Mouse (Mus musculus) heart, embryonic 12.5 days (tissue): Measurements from ENCODE around the gene Agbl2. TPM values are rescaled to one million over a fixed set of nuclear protein-coding genes. Genes with fewer than 3 reads are reported as not detected.
"Not testable (repeated sequence)": the region's sequence is repeated elsewhere in the genome, so short reads cannot be mapped to it uniquely, and the experiment has no call there.

ENCODE experiments used
- ATAC-seq: fragments of 200-750 bp; cut with Nextera tagmentation; 2 replicates; pipeline ENCODE4 v1.8.0; 2017; ENCODE audit warnings: moderate TSS enrichment, moderate library complexity; ENCODE audit not compliant: insufficient number of reproducible peaks, low FRiP score
- H3K27ac ChIP-seq: fragments of 300-500 bp; sonication (generic); 2 replicates; pipeline ENCODE4 v1.5.1; 2016; ENCODE audit warnings: mild to moderate bottlenecking, moderate library complexity; ENCODE audit not compliant: poor library complexity, severe bottlenecking
- H3K27me3 ChIP-seq: fragments of 300-500 bp; sonication (generic); replicated peaks from 2 replicates; pipeline ENCODE4 v1.6.1; 2016; ENCODE audit warnings: mild to moderate bottlenecking, moderate library complexity
- H3K36me3 ChIP-seq: fragments of 300-500 bp; sonication (generic); 2 replicates; pipeline ENCODE4 v1.6.1; 2016; ENCODE audit warnings: mild to moderate bottlenecking, moderate library complexity
- H3K4me1 ChIP-seq: fragments of 300-500 bp; sonication (generic); replicated peaks from 2 replicates; pipeline ENCODE4 v1.6.1; 2016; ENCODE audit warnings: mild to moderate bottlenecking
- H3K4me2 ChIP-seq: fragments of 300-500 bp; sonication (generic); 2 replicates; pipeline ENCODE4 v1.6.1; 2016; ENCODE audit warnings: mild to moderate bottlenecking, moderate library complexity
- H3K4me3 ChIP-seq: fragments of 300-500 bp; sonication (generic); 2 replicates; pipeline ENCODE4 v1.5.1; 2016; ENCODE audit warnings: mild to moderate bottlenecking
- H3K9ac ChIP-seq: fragments of 300-500 bp; sonication (generic); 2 replicates; pipeline ENCODE4 v1.6.1; 2016; ENCODE audit warnings: mild to moderate bottlenecking, moderate library complexity
- H3K9me3 ChIP-seq: fragments of 300-500 bp; sonication (generic); replicated peaks from 2 replicates; pipeline ENCODE4 v1.6.1; 2016; ENCODE audit warnings: mild to moderate bottlenecking, moderate library complexity
- WGBS: fragments of 180-500 bp; shearing (Covaris S2); methylation state at CpG from one replicate; pipeline ENCODE4 v1.1.7; 2016; 5-methylcytosine and 5-hydroxymethylcytosine counted together
- polyA plus RNA-seq: library from polyadenylated mRNA; unstranded; fragments of >200 nt; fragmentation: Nextera tagmentation; extraction: Ambion mirVana; gene quantifications from 2 replicates; pipeline ENCODE4 v1.2.1, GENCODE M21; 2016

Gene Agbl2
- polyA plus RNA-seq, 1 experiment from 2014 or later: 1.4 TPM

DNA sequence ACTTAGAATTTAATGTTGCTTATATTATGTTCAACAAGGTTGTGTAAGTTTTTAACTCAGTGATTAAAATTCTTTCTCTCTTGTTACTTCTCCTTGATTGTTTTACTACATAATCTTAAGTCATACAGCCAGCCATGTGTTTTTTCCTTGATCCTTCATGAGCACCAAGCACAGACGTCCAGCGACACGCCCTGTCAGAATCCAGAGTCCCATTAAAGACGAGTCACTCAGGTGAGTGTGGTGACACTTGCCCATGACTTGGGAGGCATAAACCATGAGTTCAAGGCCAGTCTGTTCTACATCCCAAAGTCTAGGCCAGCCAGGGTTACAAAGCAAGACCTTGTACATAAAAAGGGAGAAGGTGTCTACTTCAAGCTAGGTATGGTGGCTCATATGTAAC lies 33.6 kb downstream of the Agbl2 start:
- Histone ChIP-seq H3K4me3 (no peak overlapping the region), H3K36me3 (no peaks in the 10 kb centered on the region), H3K27me3 (no peaks in the 10 kb centered on the region), H3K4me2 (no peak overlapping the region), H3K4me1 (no peaks in the 10 kb centered on the region), H3K27ac (no peak overlapping the region), H3K9ac (no peak overlapping the region), H3K9me3 (no peaks in the 10 kb centered on the region)
- WGBS: 77% methylated on average over 4 of the region's 4 CpGs
- ATAC-seq: no peak

GRCm38 (mm10) chr2:90818710-90819109 lies 36.2 kb downstream of the Agbl2 start:
- H3K27ac ChIP-seq: no peak overlapping the region
- H3K27me3 ChIP-seq: no peaks in the 10 kb centered on the region
- no peak for ATAC-seq
- no peak overlapping the region for H3K4me2 ChIP-seq
- H3K9ac ChIP-seq: no peak overlapping the region
- H3K36me3 ChIP-seq: no peaks in the 10 kb centered on the region
- WGBS: 62% methylated on average over 3 of the region's 3 CpGs
- no peaks in the 10 kb centered on the region for H3K9me3 ChIP-seq
- H3K4me1 ChIP-seq: no peaks in the 10 kb centered on the region
- H3K4me3 ChIP-seq: no peak overlapping the region

DNA sequence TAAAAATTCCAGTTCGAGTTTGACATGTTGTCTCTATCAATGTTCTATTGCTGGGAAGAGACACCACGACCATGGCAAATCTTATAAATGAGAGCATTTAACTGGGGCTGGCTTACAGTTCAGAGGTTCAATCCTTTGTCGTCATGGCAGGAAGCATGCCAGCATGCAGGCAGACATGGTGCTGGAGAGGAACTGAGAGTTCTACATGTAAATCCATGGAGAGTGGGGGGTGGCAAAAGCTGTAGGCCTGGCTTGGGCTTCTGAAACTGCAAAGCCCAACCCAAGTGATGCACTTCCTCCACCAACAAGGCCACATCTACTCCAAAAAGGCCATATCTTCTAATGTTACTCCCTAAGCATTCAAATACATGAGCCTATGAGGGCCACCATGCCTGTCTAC lies 38.4 kb downstream of the Agbl2 start:
- no peak overlapping the region for H3K27ac ChIP-seq
- no peak for ATAC-seq
- H3K9ac ChIP-seq: no peak overlapping the region
- H3K27me3 ChIP-seq: no peaks in the 10 kb centered on the region
- 72% methylated on average over 3 of the region's 3 CpGs for WGBS
- no peak overlapping the region for H3K4me2 ChIP-seq
- H3K4me1 ChIP-seq: no peaks in the 10 kb centered on the region
- H3K9me3 ChIP-seq: no peaks in the 10 kb centered on the region
- no peaks in the 10 kb centered on the region for H3K36me3 ChIP-seq
- no peak overlapping the region for H3K4me3 ChIP-seq

GRCm38 (mm10) chr2:90822978-90823377 lies 40.5 kb downstream of the Agbl2 start:
- H3K9me3 ChIP-seq: no peaks in the 10 kb centered on the region
- no peaks in the 10 kb centered on the region for H3K27me3 ChIP-seq
- ATAC-seq: no peak
- no peaks in the 10 kb centered on the region for H3K4me1 ChIP-seq
- WGBS: 88% methylated on average over 2 of the region's 2 CpGs
- H3K9ac ChIP-seq: no peak overlapping the region
- H3K27ac ChIP-seq: no peak overlapping the region
- H3K36me3 ChIP-seq: no peaks in the 10 kb centered on the region
- no peak overlapping the region for H3K4me3 ChIP-seq
- no peak overlapping the region for H3K4me2 ChIP-seq

DNA sequence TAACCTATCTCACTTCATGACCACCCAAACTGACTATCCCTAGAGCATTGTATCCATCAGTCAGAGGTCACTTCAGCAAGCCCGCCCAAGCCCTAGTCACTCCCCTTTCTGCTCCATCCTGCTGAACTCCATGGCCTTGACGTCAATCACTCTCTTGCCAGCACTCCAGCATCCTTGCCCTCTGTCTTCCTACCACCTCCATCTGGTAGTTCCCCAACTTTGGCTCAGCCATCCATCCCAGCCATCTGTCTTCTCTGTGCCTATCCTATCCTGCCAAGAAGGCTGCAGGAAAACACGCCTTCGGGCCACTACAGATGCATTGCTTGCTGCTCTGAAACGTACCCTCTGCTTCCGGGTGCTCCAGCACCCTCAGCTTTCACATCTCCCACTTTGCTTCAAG lies 41.3 kb downstream of the Agbl2 start:
- H3K27ac ChIP-seq: no peak overlapping the region
- H3K4me1 ChIP-seq: no peaks in the 10 kb centered on the region
- no peak overlapping the region for H3K4me2 ChIP-seq
- H3K9me3 ChIP-seq: no peaks in the 10 kb centered on the region
- H3K9ac ChIP-seq: no peak overlapping the region
- no peaks in the 10 kb centered on the region for H3K27me3 ChIP-seq
- no peak for ATAC-seq
- no peaks in the 10 kb centered on the region for H3K36me3 ChIP-seq
- H3K4me3 ChIP-seq: no peak overlapping the region
- 83% methylated on average over 6 of the region's 6 CpGs for WGBS

DNA sequence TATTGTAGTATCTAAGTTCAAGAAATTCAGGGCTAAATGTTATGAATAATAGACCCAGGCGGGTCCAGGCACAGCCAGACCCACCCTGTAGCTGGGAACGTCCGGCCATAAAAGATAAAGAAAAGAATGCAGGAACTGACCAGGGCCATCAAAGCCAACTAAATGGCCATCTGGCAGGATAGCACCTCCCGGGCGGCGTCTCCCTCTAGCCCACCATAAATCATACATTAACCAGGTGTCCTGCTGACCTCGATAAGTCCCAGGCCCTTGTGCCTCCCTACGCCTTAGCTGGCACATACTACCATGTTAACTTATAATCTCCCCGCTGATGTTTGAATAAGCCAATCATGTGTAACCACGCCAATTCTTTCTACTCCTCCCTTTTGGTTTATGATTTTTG lies 42.0 kb downstream of the Agbl2 start:
- H3K9ac ChIP-seq, H3K4me2 ChIP-seq, ATAC-seq, H3K27ac ChIP-seq, H3K4me1 ChIP-seq, H3K4me3 ChIP-seq, H3K9me3 ChIP-seq, H3K27me3 ChIP-seq, H3K36me3 ChIP-seq: not testable (repeated sequence)
- WGBS: 60% methylated on average over 10 of the region's 10 CpGs

- H3K27ac ChIP-seq: no peak overlapping the region
- whole genome bisulfite sequencing: 82% methylated on average over 11 of the region's 11 CpGs
Measured at GRCm38 (mm10) chr2:90825515-90826172, 43.1 kb downstream of the Agbl2 start.

DNA sequence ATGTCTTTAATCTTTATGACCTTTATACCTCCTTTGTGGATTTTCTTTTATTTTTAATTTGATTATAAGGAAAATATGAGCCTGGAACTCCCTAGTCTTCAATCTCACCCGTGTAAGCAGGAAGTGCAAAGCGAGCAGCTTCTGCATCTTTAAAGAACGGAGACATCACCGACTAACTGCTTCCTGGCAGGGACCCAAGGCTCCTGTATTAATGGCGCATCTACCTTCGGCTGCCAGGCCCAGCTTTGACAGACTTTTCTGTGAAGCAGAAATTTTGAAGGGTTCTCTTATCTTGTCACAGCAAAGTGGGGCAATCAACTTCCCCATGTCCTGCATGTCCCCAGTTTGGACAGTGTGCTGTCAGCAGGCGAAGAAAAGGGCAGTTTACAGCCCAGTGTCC lies 46.2 kb downstream of the Agbl2 start:
- no peak for ATAC-seq
- Histone ChIP-seq H3K4me1 (no peaks in the 10 kb centered on the region), H3K9ac (no peak overlapping the region), H3K36me3 (no peaks in the 10 kb centered on the region), H3K4me2 (no peak overlapping the region), H3K4me3 (no peak overlapping the region), H3K27ac (no peak overlapping the region), H3K9me3 (no peaks in the 10 kb centered on the region), H3K27me3 (no peaks in the 10 kb centered on the region)
- WGBS: 52% methylated on average over 7 of the region's 7 CpGs

More at GRCm38 (mm10) chr2:90825515-90826172, 43.1 kb downstream of the Agbl2 start:
- Histone ChIP-seq H3K4me2 (no peak overlapping the region), H3K4me1 (no peaks in the 10 kb centered on the region), H3K4me3 (no peak overlapping the region), H3K9me3 (no peaks in the 10 kb centered on the region), H3K36me3 (no peaks in the 10 kb centered on the region), H3K9ac (no peak overlapping the region), H3K27me3 (no peaks in the 10 kb centered on the region)
- ATAC-seq: no peak

GRCm38 (mm10) chr2:90833502-90833901 lies 51.0 kb downstream of the Agbl2 start:
- no peak overlapping the region for H3K4me2 ChIP-seq
- WGBS: 70% methylated on average over 5 of the region's 5 CpGs
- H3K9me3 ChIP-seq: no peaks in the 10 kb centered on the region
- no peaks in the 10 kb centered on the region for H3K27me3 ChIP-seq
- ATAC-seq: no peak
- no peak overlapping the region for H3K9ac ChIP-seq
- H3K27ac ChIP-seq: no peak overlapping the region
- H3K4me1 ChIP-seq: no peaks in the 10 kb centered on the region
- no peaks in the 10 kb centered on the region for H3K36me3 ChIP-seq
- H3K4me3 ChIP-seq: no peak overlapping the region

DNA sequence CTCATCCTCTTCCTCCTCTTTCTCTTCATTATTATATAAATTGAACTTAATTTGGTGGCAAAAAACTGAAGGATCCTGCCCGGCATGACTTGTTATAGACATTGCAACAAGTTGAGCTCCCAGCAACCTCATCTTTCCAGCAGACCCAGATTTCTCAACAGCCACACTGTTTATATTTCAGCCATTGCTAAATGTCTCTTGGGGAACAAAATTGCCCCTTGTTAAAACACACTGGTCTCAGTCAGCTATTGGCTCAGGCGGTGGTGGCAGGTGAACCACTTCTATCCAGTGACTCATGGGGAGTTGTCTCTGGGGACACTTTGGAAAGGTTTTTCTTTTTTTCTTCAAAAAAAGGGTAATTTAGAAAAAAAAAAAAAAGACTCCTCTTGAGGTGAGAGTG lies 56.1 kb downstream of the Agbl2 start:
- no peak overlapping the region for H3K9ac ChIP-seq
- no peaks in the 10 kb centered on the region for H3K9me3 ChIP-seq
- H3K36me3 ChIP-seq: no peaks in the 10 kb centered on the region
- no peaks in the 10 kb centered on the region for H3K4me1 ChIP-seq
- WGBS: 78% methylated on average over 2 of the region's 2 CpGs
- H3K27ac ChIP-seq: no peak overlapping the region
- no peak for ATAC-seq
- H3K4me3 ChIP-seq: no peak overlapping the region
- H3K27me3 ChIP-seq: no peaks in the 10 kb centered on the region
- H3K4me2 ChIP-seq: no peak overlapping the region

DNA sequence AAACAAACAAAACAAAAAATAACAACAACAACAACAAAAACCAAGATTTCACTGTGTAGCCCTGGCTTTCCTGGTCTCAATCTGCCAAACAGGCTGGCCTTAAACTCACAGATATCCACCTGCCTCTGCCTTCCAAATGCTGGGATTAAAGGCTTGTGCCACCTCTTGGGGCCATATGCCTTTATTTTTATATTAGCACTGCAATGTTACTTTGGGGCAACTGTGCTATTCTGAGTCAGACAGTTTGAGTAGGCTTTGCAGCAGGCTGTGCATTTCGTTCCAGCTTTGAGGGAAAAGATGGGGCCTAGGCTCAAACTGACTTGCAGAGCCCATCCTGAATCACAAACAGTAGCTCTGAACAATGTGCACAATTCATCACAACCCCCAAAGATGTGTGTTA lies 61.1 kb downstream of the Agbl2 start:
- WGBS: 65% methylated on average over 1 of the region's 1 CpGs
- Histone ChIP-seq H3K9me3 (no peaks in the 10 kb centered on the region), H3K36me3 (no peaks in the 10 kb centered on the region), H3K27ac (no peak overlapping the region), H3K4me1 (peaks cover 6% of the 10 kb centered on the region; the same call in 1 of the 2 replicates), H3K9ac (no peak overlapping the region; the same call in 1 of the 2 replicates), H3K4me2 (no peak overlapping the region), H3K27me3 (no peaks in the 10 kb centered on the region), H3K4me3 (no peak overlapping the region)
- ATAC-seq: no peak

GRCm38 (mm10) chr2:90844262-90844661 lies 61.7 kb downstream of the Agbl2 start:
- no peak for ATAC-seq
- Histone ChIP-seq H3K4me1 (peaks cover 6% of the 10 kb centered on the region; the same call in 1 of the 2 replicates), H3K27ac (no peak overlapping the region), H3K4me2 (no peak overlapping the region), H3K9ac (no peak overlapping the region), H3K36me3 (peaks cover 1% of the 10 kb centered on the region; the same call in 1 of the 2 replicates), H3K9me3 (no peaks in the 10 kb centered on the region), H3K4me3 (no peak overlapping the region), H3K27me3 (no peaks in the 10 kb centered on the region)
- WGBS: 74% methylated on average over 5 of the region's 5 CpGs
